9 mouse cellular contexts compared by ENCODE assay signal in the genomic region with DNA sequence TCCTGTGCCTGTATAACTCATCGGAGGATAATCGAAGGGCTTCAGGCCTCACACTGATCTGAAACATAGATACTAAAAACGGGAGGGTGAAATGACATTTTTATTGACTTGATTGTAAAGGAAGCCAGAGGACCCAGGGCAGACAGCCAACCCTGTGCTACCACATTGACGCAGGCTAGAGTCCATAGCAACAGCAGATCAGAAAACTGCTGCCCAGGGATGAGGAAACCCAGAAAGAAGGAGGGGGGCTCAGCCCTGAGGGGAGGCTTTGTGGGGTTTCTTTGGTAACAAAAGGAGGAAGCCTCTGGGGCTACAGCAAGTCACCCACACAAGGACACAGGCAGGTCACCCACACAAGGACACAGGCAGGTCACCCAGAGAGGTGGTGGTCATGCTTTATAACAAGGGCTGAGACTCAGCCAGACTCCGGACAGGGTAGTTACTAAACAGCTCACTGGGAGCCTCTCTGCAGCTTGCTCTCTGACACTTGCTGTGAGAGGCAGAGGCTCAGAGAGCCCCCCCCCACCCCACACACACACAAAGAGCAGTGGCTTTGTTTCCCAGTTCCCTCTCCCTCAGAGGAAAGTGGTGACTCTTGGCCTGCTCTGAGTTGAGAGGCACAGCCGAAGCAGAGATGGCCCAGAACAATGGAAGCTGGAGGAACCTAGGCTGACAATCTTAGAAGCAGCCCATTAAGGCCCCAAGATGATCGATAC. TPM values are rescaled to one million over a fixed set of nuclear protein-coding genes. Genes with fewer than 3 reads are reported as not detected.
DNase-seq lines count a peak whose midpoint lies in the region; ATAC-seq lines count a peak whose summit lies in the region.
"Had no signal": no experiment of that assay in that cellular context is flagged by ENCODE, and none has a peak within 500 bp of the region (broad histone marks: within the 10 kb centered on the region; RNA-seq: fewer than 3 reads in every experiment).

No protein-coding gene starts in this region.

- H3K36me3 ChIP-seq in forebrain, embryonic 13.5 days (ENCODE audit: poor library complexity, severe bottlenecking), result no peaks in the 10 kb centered on the region
- H3K36me3 ChIP-seq: limb, embryonic 15.5 days had no signal

- 51% methylated on average over 7 of the region's 7 CpGs for WGBS in forebrain, embryonic 13.5 days

- H3K9me3 ChIP-seq in forebrain, embryonic 13.5 days (replicated peaks), result no peaks in the 10 kb centered on the region
- H3K9me3 ChIP-seq: limb, embryonic 15.5 days had no signal

- H3K4me2 ChIP-seq in forebrain, embryonic 13.5 days, result no peak overlapping the region
- H3K4me2 ChIP-seq: limb, embryonic 15.5 days had no signal

- H3K9ac ChIP-seq in forebrain, embryonic 13.5 days, result peak overlapping the region; percentile 14; the same call in 1 of the 2 replicates
- H3K9ac ChIP-seq: limb, embryonic 15.5 days had no signal

- H3K4me1 ChIP-seq in forebrain, embryonic 13.5 days, result peaks cover 19% of the 10 kb centered on the region
- H3K4me1 ChIP-seq: limb, embryonic 15.5 days had no signal

- H3K27ac ChIP-seq in forebrain, embryonic 13.5 days, result peak overlapping the region; percentile 10; the same call in 1 of the 2 replicates
- H3K27ac ChIP-seq: limb, embryonic 15.5 days had no signal

- ATAC-seq in forebrain, embryonic 13.5 days, result no peak
- ATAC-seq in monocyte, adult 5-6 weeks (replicated peaks; ENCODE audit: insufficient number of reproducible peaks, low FRiP score, low TSS enrichment, poor library complexity, severe bottlenecking), result 0 out of 2 replicates have a peak, but pooled peaks have one; percentile 36
- no peak for ATAC-seq in erythroid progenitor cell, adult 5-6 weeks (replicated peaks; ENCODE audit: low FRiP score, poor library complexity, severe bottlenecking)

- no peaks in the 10 kb centered on the region for H3K27me3 ChIP-seq in forebrain, embryonic 13.5 days
- H3K27me3 ChIP-seq: limb, embryonic 15.5 days had no signal

- intact Hi-C loops in left cerebral cortex, postnatal 14 days (cut with DNase I), result no loop called here

- H3K4me3 ChIP-seq in forebrain, embryonic 13.5 days, result no peak overlapping the region
- H3K4me3 ChIP-seq: limb, embryonic 15.5 days had no signal

- peak; percentile 47 to 55 for DNase-seq in left cerebral cortex, postnatal 14 days (ENCODE audit: low spot score in 2 of 2)
- DNase-seq in left cerebral cortex, adult 11 months (ENCODE audit: low spot score), result no peak
- DNase-seq in kidney, postnatal 25 days, result peak; percentile 47 to 48
- no peak for DNase-seq in c-Kit-positive CD71-positive TER-119-positive erythroid progenitor cells, embryonic 14.5 days (ENCODE audit: low spot score)
- DNase-seq in cerebellum, postnatal 25 days, result no peak

RNA-seq across cellular contexts. Expression of gene Ntng2, which starts 19.2 kb away (rescaled TPM):
- 100 to 1,000 TPM; 107 TPM for total RNA-seq in left cerebral cortex, postnatal 14 days (2021)
- 6.2 and 8.4 TPM in 2 replicates for polyA plus RNA-seq in forebrain, embryonic 13.5 days (2015; fragmentation: Nextera tagmentation; extraction: Ambion mirVana)
- 7.1 to 27.7 TPM (median 7.5 TPM) in 3 replicates for total RNA-seq in monocyte, adult 5-6 weeks (2017)
- total RNA-seq in erythroid progenitor cell, adult 5-6 weeks (2015; ENCODE audit: low replicate concordance), result 2.5 and 5.4 TPM in 2 replicates
- 5.6 TPM in 1 of 2 replicates, not detected in the other for total RNA-seq in erythroid progenitor cell, adult 5-6 weeks (2017; ENCODE audit: low replicate concordance)

Comparison
In these comparisons a context has a peak if more than half of its experiments do, and no peak if none do; other contexts are left out.
1. DNase-seq: peak in left cerebral cortex, postnatal 14 days (2 of 2) and kidney, postnatal 25 days (2 of 2); none in left cerebral cortex, adult 11 months (single experiment), c-Kit-positive CD71-positive TER-119-positive erythroid progenitor cells, embryonic 14.5 days (single experiment) and cerebellum, postnatal 25 days (0 of 2).